Mouse (Mus musculus): ENCODE measurements around the gene Pdcd2l.

The Pdcd2l gene

DNA sequence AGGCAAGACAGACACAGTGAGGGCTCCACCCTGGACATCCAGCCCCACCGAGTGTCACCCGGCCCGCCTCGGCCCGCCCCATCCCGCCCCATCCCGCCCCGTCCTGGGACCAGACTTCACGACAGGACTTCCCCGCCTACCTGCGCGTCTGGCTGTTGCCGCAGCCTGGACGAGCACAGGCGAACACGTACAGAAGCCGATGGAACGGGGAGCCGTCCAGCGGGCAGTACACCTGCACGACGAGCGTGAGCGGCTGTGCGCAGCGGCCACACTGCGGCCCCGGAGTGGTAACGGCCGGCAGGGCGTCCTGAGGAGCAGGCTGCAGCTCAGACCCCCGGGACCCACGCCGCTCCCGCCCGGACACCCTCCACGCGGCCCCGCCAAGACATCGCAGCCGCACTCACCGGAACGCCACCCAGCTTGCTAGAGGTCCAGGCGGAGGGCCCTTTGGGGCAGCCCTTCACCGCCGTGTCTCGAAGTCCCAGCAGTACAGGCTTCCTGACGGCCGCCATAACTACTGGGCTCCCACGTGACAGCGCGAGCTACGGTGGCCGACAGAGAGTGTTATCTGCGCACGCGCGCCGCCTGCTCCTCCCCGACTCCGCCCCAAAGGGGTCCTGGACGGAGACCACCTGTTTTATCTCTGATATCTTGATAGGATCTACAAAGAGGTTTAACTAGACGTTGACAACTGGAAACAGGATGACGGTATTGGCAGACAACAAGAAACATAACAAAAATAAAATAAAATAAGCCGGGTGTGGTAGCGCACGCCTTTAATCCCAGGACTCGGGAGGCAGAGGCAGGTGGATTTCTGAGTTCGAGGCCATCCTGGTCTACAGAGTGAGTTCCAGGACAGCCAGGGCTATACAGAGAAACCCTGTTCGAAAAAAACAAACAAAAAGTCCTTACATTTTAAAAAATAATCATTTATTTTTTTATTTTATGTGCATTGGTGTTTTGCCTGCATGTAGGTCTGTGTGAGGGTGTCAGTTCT, at the start of gene Pdcd2l:
TSS of gene Pdcd2l (minus strand) at position 530 of the 997 bp plus-strand sequence.
- DNase-seq: peak; percentile 94

DNA sequence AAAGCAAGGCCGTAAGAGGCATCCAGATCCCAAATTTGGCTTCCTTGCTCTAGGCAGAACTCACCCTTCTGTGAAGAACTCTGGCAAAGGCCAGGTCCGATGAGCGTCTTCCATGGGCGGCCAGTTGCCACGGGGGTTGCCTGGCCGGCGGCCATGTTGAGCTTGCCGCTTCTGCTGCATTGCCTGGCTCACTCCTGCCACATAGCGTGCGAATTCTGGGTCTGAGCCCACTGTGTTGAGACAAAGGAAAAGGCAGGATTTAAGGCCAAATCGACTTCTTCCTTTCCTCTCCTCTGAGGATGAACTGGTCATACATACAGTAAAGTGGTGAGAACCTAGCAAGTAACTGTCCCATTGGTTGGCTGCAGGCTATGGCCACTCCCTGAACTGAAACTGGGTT, 45.7 kb upstream of the Pdcd2l start:
- DNase-seq: no peak

DNA sequence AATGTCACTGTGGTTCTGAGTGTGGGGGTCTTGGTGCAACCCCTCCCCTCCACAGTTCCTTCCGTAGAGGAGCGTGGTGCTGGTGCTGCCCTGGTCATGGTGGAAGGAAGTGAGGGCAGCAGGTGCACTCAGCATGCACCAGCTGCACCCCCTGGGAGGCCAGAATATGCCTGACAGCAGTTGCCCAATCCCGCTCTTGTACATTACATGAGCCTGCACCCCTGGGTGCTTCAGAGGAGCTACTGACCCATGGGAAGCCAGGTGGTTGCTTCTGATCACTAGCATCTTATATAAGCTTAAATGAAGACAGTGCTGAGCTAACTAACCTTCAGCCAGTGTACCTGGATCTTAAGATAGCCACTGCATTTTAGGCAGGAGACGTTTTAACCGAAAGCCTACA, 41.6 kb upstream of the Pdcd2l start:
- DNase-seq: no peak

DNA sequence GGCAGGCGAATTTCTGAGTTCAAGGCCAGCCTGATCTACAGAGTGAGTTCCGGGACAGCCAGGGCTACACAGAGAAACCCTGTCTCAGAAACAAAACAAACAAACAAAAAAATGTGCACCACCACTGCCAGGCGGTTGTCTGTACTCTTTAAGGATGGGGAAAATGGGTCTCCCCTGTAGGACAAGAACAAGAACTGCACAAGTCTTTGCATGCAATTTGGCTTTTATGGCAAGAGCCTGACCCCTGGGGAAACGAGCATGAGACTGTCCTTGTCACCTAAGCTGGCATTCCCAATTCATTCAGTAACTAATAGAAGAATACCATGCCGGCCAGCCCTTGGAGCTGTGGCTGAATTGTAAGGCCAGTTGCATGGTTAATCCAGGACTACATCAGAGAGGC, 39.1 kb upstream of the Pdcd2l start:
- no peak for DNase-seq

DNA sequence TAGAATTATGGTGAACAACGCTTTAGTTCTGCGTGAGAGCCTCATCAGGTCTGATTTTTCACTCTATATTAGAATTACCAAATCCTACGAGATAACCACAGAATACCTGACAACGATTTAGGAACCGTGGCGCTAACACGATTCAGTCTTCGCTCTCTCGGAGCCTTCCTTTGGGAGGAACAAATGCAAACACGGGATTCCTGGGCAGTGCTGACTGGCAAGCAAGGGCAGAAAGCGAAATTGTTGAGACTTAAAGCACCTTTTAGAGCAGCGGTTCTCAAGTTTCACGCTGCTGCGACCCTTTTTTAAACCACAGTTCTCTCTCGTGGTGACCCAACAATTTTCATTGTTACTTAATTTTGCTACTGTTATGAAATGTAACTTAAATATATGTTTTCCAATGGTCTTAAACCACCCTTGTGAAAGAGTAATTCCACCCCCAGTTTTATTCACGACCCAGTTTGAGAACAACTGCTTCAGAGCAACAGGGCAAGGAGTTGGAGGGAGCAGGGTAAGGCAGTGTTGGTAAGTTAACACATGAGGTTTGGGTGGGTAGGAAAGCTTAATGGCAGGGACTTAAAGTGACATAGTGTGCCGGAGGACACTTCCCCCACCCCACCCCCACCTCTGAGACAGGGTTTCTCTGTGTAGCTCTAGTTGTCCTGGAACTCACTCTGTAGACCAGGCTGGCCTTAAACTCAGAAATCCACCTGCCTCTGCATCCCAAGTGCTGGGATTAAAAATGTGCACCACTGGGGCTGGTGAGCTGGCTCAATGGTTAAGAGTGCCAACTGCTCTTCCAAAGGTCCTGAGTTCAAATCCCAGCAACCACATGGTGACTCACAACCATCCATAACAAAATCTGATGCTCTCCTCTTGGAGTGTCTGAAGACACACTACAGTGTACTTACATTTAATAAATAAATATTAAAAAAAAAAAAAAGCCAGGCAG, 38.4 kb upstream of the Pdcd2l start:
- no peak for DNase-seq

DNA sequence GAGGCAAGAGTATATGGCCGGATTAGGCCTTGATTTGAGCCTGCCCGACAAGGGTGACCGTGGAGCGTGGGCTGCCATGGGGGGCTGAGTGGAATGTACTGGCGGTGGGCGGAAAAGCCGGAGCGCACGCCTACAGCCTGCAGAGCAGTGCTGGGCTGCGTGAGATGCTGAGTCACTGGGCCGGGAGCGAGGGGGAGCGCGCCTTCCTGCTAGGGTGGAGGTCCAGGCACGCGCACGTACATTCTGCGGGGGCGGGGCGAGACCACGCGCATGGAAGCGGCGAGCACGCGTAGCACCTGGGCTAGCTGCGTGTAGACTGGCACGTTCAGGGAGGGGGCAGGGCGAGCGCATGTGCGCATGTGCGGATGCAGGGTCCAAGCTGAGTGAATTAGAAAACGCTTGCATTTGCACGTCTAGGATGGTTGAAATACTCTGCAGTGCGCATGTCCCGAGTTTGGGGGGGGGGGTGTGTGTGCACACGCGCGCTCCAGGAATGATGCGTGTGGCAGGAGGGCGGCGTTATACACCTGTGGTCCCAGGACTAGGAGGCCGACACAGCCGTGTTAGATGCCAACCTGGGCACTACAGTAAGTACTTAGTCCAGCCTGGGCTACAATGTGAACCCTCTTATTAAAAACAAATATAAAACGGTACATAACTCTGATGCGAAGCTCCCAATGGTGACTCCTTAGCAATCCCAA, 37.6 kb upstream of the Pdcd2l start:
- DNase-seq: peak; percentile 100

DNA sequence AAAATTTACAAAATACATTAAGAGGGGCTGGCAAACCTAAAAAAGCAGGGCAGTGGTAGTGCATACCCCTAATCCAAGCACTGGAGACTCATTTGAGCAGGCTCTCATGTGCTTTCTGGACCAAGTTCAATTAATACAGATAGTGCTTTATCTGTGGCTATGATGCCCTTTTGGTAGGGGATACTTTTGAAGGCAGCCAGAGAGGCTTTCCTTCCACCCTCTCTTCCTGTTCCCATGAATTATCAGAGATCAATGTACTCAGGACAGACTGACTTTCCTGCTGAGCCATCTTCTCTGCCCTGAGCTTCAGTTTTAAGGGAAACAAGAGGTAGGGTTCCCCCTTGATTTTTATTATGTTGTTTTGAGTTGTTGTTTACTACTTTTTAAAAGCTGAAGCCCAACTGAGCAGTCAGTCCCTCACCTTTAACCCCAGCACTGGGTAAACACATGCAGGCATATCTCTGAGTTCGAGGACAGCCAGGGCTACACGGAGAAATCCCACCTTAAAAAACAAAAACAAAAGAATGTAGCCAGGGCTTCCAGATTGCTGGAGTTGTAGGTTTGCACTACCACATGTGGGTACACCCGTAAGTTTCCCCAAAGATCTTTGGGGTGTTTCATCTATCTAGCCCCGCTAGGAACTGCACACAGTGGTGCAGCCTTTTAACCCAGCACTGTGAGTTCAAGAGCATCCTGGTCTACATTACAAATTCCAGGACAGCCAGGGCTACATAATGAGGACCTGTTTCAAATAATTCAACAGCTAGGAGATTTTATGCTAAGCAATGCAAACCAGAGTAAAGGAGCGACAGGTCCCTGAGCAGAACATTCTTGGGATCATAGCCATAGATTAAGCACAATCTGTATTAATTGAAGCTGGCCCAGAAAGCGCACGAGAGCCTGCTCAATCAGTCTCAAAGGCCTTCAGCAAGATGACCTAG, 36.6 kb upstream of the Pdcd2l start:
- no peak for DNase-seq

DNA sequence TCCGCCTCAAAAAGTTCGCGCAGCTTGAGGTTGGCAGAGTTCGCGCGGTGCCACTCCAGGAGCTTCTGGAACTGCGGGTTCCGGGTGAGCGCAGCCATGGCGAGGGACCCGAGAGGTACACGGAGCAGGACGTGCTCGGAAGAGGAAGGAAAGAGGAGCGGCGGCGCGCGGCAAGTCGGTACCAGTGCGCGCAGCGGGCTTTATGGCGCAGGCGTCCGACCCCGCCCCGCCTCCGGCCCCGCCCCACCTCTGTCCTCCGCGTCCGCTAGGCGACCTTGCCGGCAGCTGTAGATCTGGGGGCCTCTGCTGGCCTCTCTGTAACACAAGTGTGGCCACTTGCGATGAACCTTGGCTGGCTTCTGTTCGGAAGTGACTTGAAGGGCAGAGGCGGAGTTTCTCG, 33.7 kb upstream of the Pdcd2l start, which contains the start of gene Gpi1:
TSS of gene Gpi1 (minus strand) at position 221 of the 400 bp plus-strand sequence.
- peak; percentile 92 for DNase-seq

DNA sequence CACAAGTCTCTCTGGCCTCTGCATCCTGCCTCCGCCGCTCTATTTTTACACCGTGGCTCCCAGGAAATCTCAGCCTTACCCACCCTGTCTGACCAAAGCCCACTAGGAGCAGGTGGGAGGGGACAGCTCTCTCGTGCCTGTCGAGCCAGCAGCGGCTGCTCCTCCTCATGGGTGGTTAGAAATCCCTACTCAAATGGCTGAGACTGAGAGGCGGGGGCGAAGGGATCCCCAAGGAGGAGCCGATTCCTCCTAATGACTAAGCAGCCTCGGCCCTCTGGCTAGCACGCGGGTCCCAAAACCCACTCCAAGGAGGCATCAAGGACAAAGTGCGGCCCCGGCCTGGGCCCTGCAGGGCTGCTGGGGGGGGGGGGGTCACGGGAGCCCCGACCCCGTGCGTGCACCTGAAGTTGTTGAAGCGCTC, 33.2 kb upstream of the Pdcd2l start:
- peak; percentile 61 for DNase-seq

DNA sequence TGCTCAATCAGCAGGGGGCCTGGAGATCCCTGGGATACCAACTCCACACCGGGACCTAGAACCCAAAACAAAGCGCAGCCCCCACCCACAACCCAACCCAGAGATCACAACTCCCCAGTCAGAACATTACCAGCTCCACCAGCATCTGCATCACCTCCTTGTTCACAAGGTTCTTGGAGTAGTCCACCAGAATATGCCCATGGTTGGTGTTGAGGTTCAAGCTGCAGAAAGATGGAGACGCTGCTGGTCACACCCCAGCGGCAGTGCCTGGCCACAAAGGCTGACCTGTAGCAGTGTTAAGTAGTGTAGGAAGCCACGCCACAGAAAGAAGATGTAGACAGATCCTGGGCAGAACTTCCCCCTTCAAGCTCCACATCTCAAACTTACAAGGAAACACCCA, 32.7 kb upstream of the Pdcd2l start:
- DNase-seq: no peak

DNA sequence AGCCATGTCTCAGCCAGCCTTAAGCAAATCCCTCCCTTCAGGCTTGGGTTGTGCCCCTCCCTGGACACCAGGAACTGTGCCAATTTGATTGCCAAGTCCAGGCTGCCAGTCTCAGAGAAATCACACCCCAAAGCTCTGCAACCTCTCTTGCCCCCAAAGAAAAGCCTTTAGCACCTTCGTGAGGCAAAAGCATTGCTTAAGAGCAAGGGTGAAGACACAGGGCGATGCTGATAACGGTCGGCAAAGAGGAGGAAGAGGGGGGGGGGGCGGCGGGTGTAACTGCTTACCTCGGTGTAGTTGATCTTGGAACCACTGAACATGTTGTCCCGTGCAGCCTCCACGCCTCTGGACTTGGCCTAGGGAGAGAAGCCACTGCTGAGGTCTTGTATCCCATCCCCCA, 32.2 kb upstream of the Pdcd2l start:
- no peak for DNase-seq

DNA sequence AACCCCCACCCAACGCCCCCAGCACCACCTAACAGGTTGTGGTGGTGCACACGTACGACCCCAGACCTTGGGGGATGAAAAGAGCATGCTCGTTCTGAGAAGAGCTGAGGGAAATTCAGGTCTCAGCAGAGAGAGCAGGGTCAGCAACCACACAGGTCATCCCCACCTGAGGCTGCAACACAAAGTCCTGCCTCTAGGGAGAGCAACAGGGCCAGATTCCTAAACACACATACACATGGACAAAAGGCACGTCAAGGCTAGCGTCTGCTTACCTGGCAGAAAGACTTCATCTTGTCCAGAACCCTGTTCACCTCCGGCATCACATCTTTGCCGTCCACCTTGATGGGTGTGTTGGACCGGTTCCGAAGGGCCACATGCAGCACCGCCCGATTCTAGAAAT, 30.4 kb upstream of the Pdcd2l start:
- DNase-seq: no peak

DNA sequence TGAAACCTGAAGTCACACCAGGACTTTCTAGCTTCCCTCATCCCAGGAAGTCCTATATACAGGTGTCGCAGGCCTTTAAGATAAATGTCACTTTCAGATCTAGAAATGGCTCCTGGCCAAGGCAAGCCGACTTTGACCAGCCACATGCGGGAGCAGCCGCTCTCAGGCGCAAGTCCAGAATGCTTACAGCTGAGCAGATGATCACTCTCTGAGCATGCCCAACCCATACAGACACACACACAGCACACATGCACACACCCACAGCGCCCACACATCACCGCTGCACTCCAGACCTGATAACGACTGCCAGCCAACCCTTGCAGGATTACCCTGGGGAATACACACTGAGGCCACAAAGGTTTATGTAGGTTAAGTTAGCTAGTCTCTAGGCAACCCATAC, 29.6 kb upstream of the Pdcd2l start:
- DNase-seq: peak; percentile 61

DNA sequence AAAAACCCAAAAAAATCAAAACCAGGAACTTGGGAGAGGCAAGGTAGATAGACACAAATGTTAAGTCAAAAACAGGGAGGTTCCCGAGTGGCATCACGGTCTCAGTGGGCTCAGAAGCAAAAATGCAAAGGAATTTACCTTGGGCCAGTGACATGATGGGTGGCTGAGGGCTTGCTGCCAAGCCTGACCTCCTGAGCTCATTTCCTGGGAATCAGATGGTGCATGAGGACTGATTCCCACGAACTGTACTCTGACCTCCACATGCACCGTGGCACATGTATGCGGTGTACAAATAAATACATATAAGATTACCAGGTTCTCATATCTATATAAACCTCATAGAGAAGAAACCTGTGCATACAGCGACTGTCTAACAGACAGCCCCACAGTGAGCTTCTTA, 27.8 kb upstream of the Pdcd2l start:
- DNase-seq: peak; percentile 14

DNA sequence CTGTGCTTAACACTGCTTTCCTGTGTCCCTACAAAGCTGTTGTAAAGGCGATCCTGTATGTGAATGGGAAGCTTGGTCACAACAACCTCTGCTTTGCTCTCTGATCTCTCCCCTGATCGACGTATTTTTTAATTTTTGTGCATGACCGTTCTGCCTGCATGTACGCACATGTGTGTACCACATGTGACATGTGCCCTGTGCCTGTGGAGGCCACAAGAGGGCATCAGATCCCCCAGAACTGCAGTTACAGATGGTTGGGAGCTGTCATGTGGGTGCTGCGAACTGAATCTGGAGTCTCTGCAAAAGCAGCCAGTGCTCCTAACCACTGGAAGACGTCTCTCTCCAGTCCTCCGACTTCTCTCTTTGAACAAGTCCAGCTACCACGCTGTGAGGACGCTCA, 25.9 kb upstream of the Pdcd2l start:
- no peak for DNase-seq

DNA sequence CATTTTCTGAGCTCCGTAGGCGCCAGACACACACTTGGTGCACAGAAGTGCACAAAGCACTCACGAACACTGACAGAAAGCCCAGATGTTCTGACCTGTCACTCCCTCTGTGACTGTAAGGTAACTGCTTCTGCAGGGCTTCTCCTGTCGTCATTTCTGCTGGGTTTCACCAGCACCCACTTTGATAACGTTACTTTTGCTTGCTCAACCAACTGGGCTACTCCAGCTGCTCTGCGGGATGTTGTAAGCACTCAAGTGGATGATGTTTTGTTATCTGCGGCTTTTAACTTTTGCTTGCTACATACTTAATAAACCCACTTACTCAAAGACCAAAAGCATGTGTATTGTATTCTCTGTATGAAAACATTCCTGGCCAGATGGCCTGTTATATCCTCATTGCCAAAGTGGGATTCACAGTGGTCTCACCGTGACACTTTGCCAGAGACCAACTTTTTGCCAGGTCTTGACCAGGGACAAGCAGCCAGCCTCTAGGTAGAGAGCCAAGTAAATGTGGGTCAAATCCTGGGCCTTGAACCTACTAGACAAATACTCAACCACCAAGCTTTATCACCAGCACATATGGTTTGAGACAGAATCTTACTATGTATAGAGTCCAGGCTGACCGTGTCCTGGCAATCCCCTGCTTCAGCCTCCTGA, 25.3 kb upstream of the Pdcd2l start:
- no peak for DNase-seq

DNA sequence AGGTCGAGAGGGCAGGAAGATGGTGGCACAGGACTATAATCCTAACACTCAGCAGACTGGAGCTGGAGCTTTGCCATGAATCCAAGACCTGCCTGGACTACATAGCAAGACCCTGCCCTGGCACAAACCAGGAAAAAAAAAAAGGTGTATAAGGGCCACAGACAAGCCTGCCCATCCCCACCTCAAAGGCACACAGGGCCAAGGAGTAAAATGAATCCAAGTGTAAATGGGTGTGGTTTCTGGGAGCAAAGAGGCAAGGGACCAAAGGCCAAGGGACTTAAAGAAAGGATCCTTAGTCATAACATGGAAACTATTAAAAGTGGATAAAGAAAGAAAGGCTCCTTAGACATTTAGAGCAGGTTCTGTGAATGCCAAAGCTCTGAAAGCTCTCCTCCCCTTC, 22.0 kb upstream of the Pdcd2l start:
- DNase-seq: no peak

DNA sequence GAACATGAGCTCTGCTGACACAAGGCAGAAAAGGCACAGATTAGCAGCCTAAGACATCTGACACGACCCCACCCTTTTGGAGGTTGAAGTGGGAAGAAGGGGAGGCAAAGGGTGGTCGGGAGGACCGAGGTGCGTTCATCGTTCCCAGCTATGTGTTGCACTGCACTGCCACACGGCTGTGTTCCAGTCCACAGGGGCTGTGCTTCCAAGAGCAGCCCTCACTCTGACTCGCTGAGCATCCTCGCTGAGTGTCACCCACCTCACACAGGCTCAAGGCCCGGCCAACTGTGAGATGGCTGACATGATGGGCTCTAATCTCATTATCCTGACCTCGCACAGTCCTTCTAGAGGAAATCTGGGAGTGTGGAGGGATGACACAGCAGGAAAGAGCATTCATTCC, 20.0 kb upstream of the Pdcd2l start:
- no peak for DNase-seq

DNA sequence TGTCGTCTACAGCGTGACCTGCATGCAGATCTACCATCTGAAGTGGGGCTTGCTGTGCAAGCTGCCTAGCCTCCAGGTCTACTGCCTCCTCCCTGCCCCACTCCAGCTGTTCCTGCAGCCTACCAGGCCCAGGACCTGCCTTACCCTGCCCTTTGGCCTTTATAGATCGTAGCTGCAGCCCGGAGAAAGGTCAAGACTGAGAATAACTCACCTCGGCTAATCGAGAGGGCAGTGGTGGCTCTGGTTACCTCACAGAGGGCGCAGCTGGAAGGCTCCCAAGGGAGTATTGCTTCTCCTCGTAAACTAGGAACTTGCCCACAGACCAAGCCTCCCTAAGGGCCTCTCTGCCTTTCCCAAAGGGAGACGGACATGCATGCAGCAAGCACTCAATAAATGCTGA, 19.0 kb upstream of the Pdcd2l start:
- no peak for DNase-seq

DNA sequence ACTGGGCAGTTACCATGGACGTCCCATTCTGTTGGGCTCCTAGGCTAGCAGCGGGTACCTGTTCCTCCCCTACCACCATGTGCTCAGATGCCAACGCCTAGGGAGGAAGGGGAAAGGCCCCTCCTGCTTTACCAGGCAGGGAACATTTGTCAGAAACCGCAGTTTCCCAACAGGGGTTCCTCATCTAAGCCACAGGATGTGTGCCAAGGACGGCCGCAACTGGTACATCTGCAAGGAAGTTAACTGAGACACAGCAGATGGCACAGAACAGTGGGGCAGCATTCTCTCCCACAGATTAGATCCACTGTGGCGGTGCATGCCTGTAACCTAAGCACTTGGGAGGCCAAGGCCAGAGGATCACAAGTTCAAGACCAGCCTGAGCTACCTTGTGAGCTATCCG, 18.2 kb upstream of the Pdcd2l start:
- no peak for DNase-seq

DNA sequence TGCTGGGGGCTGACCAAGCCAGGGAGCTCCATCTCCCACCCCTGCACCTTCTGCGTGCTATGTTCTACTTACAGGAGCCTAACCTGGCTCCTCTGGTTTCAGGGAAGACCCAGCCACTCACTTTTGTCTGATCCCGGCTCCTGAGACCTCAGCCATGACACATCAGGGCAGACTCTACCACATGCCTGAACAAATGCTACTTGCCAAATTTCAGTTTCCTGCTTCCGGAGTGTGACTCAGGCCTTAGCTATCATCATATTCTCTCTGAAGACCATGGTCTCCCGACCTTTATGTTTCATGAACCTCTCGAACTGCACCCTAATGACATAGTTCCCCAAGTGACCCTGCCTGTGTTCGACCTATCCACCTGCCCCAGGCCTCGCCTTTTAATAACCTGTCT, 16.8 kb upstream of the Pdcd2l start:
- no peak for DNase-seq
